Mouse (Mus musculus) G1E-ER4 (cell line): ENCODE measurements around the gene Elmo3. TPM values are rescaled to one million over a fixed set of nuclear protein-coding genes. Genes with fewer than 3 reads are reported as not detected.

ENCODE experiments used
- GATA1 ChIP-seq: IDR thresholded peaks from one replicate; pipeline ENCODE4 v1.8.0; 2012; ENCODE audit warnings: low read length, inconsistent platforms
- polyA plus RNA-seq: library from polyadenylated mRNA; stranded (reverse); fragments of >175 nt; gene quantifications from 2 replicates; pipeline ENCODE4 v1.2.3, GENCODE M21; 2012

Gene Elmo3
- polyA plus RNA-seq, 1 experiment: 0.87 TPM

DNA sequence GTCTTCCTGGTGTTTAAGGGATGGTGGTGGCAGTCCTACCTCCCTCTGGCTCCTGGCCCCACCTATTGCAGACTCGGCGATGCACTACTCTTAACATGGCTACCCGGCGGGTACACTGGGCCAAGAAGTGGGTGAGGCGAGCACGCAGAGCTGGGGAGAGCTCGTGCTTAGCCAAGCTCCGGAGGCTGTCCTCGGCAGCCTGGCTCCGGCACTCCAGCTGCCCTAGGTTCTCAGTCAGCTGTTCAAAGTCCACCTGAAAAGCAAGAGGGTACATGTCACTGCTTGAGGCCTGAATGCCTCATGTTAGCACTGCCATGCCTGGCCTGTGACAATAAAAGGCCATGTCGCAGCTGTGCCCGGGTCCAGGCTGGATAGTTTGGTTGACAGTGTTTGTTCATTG is 24.9 kb downstream of the Elmo3 start:
- TF ChIP-seq GATA1: no peak

GRCm38 (mm10) chr8:105331469-105331868 is 26.1 kb downstream of the Elmo3 start:
- no peak for TF ChIP-seq GATA1

DNA sequence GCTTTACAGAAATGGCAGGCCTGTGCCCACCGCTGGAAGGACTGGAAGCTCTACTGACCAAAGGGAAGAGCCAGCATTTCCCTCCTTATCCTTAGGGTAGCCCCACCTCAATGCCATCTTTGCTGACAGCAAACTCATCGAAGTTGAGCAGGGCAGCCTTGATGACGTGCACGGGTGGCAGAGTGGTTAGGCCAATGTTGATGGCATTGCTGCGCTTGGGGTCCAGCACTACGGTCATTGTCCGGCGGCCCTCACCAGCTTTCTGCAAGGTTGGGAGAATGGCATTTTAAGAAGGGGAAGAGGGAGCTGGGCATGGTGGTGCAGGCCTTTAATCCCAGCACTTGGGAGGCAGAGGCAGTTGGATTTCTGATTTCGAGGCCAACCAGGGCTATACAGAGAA is 26.5 kb downstream of the Elmo3 start:
- no peak for TF ChIP-seq GATA1

DNA sequence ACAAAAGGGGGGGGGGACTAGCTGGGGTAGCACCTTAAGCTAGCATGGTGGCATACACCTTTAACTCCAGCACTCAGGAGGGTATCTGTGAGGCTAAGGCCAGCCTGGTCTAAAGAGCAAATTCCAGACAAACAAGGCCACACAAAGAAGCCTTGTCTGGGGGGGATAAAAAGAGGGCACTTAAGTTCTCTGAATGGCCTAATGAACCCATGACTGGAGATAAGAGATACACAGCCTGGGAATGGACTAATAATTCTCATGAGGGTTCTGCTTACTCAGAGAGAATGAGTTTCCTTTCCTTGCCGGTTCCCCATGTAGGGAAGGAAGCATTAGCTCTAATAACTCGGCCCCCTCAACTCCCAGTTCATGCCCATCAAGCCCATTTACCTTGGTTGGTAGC is 27.1 kb downstream of the Elmo3 start:
- TF ChIP-seq GATA1: no peak

GRCm38 (mm10) chr8:105336373-105337130 is 31.2 kb downstream of the Elmo3 start:
- TF ChIP-seq GATA1: no peak

- TF ChIP-seq GATA1: no peak
These were observed 33.6 kb downstream of the Elmo3 start for GRCm38 (mm10) chr8:105338992-105339391.

- TF ChIP-seq GATA1: no peak
These were observed 34.7 kb downstream of the Elmo3 start for GRCm38 (mm10) chr8:105339886-105340635.

DNA sequence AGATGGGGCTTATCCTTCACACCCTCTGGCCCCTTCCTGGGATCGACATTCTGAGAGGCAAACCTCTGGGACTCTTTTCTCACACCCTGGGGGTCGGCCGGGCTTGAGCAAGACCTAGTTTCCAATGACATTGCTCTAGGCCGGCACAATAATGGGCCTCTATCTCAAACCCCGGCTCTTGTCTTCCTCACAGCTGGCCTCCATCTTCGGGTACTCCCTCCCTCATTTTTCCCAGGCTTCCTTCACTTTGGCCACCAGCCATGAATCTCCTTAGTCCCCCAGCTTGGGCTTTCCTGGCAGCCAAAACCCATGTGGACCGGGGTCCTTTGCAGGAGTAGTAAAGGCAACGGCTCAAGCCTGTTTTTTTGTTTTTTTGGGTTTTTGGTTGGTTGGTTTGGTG is 36.0 kb downstream of the Elmo3 start:
- no peak for TF ChIP-seq GATA1

DNA sequence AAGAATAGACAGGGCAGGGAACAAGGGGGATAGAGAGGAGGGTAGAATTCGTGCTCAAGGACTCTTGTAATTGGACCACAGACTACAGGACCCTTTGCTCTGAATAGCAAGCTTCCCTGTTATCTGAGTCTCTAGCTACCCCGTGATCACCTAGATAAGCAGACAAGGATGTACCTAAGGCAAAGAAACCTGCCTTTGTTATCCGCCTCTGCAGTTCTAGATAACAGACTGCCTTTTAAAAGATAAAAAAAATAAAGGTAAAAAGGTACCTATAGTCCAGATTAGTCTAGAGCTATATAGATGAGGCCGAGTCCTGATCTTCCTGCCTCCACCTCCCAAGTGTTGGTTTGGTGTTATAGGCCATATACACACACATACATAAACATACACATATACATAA is 37.4 kb downstream of the Elmo3 start:
- TF ChIP-seq GATA1: no peak

- TF ChIP-seq GATA1: no peak
These were observed 38.6 kb downstream of the Elmo3 start for GRCm38 (mm10) chr8:105343791-105344574.

DNA sequence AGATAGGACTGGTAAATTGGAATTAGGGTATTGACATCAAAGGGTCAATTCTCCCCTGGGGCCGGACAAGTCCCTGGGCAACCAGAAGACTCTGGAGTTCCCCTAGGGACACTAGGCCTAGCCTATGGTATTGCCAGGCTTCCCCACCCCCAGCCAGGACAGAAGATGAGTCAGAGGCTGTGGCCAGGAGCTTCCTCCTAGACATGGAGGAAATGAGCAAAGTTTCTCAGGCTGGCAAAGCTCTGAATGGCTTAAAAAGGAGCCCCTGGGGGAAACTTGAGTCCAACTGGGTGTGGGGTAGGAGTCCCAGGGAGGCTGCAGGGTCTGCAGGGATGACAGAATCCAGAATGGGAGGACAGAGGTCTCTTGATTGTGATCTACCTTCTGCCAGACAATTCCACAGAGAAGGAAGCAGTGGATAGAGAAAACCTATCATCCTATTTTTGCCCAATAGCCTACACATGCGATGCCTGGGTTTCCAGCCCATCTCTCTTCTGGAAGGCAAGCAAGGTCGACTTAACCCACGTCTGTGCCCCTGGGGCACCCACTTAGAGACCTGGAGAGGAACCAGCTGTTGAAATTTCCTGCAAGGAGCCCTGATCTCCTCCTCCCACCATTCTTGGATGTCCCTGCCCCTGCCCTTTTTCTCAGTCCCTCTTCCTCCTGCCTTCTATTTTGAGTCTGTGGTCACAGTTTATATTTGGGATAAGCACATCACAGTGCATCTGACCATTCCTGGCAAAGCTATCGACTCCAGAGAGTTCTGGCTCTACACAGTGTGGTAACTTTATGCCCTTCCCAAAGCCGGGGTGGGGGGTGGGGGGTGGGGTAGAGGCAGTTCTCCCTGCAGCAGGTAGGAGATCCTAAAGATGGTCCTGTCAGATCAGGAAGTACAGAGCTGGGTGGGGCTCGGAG is 39.9 kb downstream of the Elmo3 start:
- TF ChIP-seq GATA1: no peak

GRCm38 (mm10) chr8:105346611-105347427 is 41.4 kb downstream of the Elmo3 start:
- TF ChIP-seq GATA1: no peak

DNA sequence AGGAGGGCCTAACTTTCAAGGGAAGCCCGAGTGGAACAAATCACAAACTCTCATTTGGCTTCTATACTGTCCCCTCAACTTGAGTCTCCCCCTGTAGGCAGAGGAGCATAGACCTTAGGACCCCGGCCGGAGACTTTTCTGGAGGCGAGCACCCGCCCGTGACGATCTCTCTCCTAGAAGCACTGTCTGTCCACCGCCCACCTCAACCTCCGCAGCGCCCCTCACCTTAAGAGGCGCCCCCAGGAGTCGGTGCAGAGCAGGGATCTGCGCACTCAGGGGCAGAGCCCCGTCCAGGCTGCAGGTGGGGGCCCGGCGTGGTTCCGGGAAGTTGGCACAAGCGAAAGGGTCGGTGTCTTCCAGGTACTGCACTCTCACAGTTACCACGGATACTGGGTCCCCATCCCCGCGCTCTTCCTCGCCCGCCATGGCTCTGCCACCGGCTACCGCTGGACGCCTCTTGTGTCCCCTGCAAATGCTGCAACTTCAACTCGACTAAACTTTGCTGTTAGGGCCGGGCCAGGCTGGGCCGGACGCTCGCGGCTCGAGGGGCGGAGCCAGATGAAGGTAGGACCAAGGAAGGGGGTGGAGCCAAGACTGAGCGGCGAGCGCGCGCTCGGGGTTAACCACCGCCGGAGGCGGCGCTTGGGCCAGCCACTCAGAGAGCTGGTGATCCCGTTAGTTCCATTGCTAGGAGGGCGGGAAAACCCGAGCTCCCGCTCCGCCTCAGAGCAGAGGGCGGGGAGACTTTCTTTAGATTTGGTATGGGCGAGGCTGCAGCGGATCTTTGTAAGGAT is 42.2 kb downstream of the Elmo3 start, which contains the start of gene Fhod1:
Gene Fhod1, minus strand, starts transcription at position 526 of the 794 bp plus-strand sequence.
- TF ChIP-seq GATA1: no peak
